Mouse (Mus musculus): ENCODE data around the gene Olfr1177-ps. TPM values are rescaled to one million over a fixed set of nuclear protein-coding genes. Genes with fewer than 3 reads are reported as not detected.

Olfr1177-ps gene
- not detected in 2 replicates for polyA plus RNA-seq (2012; ENCODE audit: insufficient read depth, insufficient read length, missing spikeins)

- TF ChIP-seq CTCF (IDR thresholded peaks at IDR 0.05; ENCODE audit: low read depth, low read length) (no peak), POLR2A (IDR thresholded peaks at IDR 0.05; ENCODE audit: borderline replicate concordance, low read depth, low read length) (no peak)
- no peak within 1 kb of the TSS for H3K4me3 ChIP-seq (ENCODE audit: insufficient read depth, low read length)
Observed at GRCm38 (mm10) chr2:88346392-88346791, at the start of gene Olfr1177-ps. TSS of gene Olfr1177-ps (minus strand) at chr2:88346492.

GRCm38 (mm10) chr2:88386762-88387161 lies 40.5 kb upstream of the Olfr1177-ps start, which contains the start of gene Olfr1178:
TSS of gene Olfr1178 (plus strand) at chr2:88387062.
- Histone ChIP-seq H3K4me3 (ENCODE audit: insufficient read depth, low read length) (no peak within 1 kb of the TSS), H3K4me1 (ENCODE audit: control insufficient read depth, insufficient read depth, low read length) (no peaks in the 10 kb centered on the region), H3K27ac (ENCODE audit: insufficient read depth, low read depth, low read length) (no peak within 1 kb of the TSS)
- TF ChIP-seq POLR2A (IDR thresholded peaks at IDR 0.05; ENCODE audit: borderline replicate concordance, low read depth, low read length) (no peak), CTCF (IDR thresholded peaks at IDR 0.05; ENCODE audit: low read depth, low read length) (no peak)

More at GRCm38 (mm10) chr2:88346392-88346791, at the start of gene Olfr1177-ps:
- H3K4me1 ChIP-seq (ENCODE audit: control insufficient read depth, insufficient read depth, low read length) = no peaks in the 10 kb centered on the region
- no peak within 1 kb of the TSS for H3K27ac ChIP-seq (ENCODE audit: insufficient read depth, low read depth, low read length)

GRCm38 (mm10) chr2:88356304-88356703 lies 10.0 kb upstream of the Olfr1177-ps start:
- Histone ChIP-seq H3K27ac (ENCODE audit: insufficient read depth, low read depth, low read length) (no peak overlapping the region), H3K4me3 (ENCODE audit: insufficient read depth, low read length) (no peak overlapping the region), H3K4me1 (ENCODE audit: control insufficient read depth, insufficient read depth, low read length) (no peaks in the 10 kb centered on the region)
- no peak for TF ChIP-seq CTCF (IDR thresholded peaks at IDR 0.05; ENCODE audit: low read depth, low read length)
- no peak for TF ChIP-seq POLR2A (IDR thresholded peaks at IDR 0.05; ENCODE audit: borderline replicate concordance, low read depth, low read length)

GRCm38 (mm10) chr2:88336421-88336820 lies 9.9 kb downstream of the Olfr1177-ps start, which contains the start of gene Olfr1176:
TSS of gene Olfr1176 (plus strand) at chr2:88336721.
- Histone ChIP-seq H3K4me3 (ENCODE audit: insufficient read depth, low read length) (no peak within 1 kb of the TSS), H3K27ac (ENCODE audit: insufficient read depth, low read depth, low read length) (no peak within 1 kb of the TSS), H3K4me1 (ENCODE audit: control insufficient read depth, insufficient read depth, low read length) (no peaks in the 10 kb centered on the region)
- no peak for TF ChIP-seq CTCF (IDR thresholded peaks at IDR 0.05; ENCODE audit: low read depth, low read length)
- TF ChIP-seq POLR2A (IDR thresholded peaks at IDR 0.05; ENCODE audit: borderline replicate concordance, low read depth, low read length) = no peak

GRCm38 (mm10) chr2:88327115-88327514 lies 19.2 kb downstream of the Olfr1177-ps start, which contains the start of gene Olfr1175-ps:
TSS of gene Olfr1175-ps (minus strand) at chr2:88327215.
- Histone ChIP-seq H3K4me3 (ENCODE audit: insufficient read depth, low read length) (no peak within 1 kb of the TSS), H3K27ac (ENCODE audit: insufficient read depth, low read depth, low read length) (no peak within 1 kb of the TSS), H3K4me1 (ENCODE audit: control insufficient read depth, insufficient read depth, low read length) (no peaks in the 10 kb centered on the region)
- no peak for TF ChIP-seq CTCF (IDR thresholded peaks at IDR 0.05; ENCODE audit: low read depth, low read length)
- no peak for TF ChIP-seq POLR2A (IDR thresholded peaks at IDR 0.05; ENCODE audit: borderline replicate concordance, low read depth, low read length)

GRCm38 (mm10) chr2:88315035-88315434 lies 31.3 kb downstream of the Olfr1177-ps start, which contains the start of gene Olfr1174-ps:
TSS of gene Olfr1174-ps (minus strand) at chr2:88315135.
- no peak for TF ChIP-seq CTCF (IDR thresholded peaks at IDR 0.05; ENCODE audit: low read depth, low read length)
- no peak for TF ChIP-seq POLR2A (IDR thresholded peaks at IDR 0.05; ENCODE audit: borderline replicate concordance, low read depth, low read length)
- Histone ChIP-seq H3K4me1 (ENCODE audit: control insufficient read depth, insufficient read depth, low read length) (no peaks in the 10 kb centered on the region), H3K27ac (ENCODE audit: insufficient read depth, low read depth, low read length) (no peak within 1 kb of the TSS), H3K4me3 (ENCODE audit: insufficient read depth, low read length) (no peak within 1 kb of the TSS)

Other genes starting within 250 kb of the Olfr1177-ps start
- not detected in 2 replicates for gene Olfr1166, start 218.2 kb downstream of the Olfr1177-ps start, polyA plus RNA-seq (2012; ENCODE audit: insufficient read depth, insufficient read length, missing spikeins)
- not detected in 2 replicates for gene Olfr1167, start 191.3 kb downstream of the Olfr1177-ps start, polyA plus RNA-seq (2012; ENCODE audit: insufficient read depth, insufficient read length, missing spikeins)
- not detected in 2 replicates for gene Olfr1168, start 164.6 kb downstream of the Olfr1177-ps start, polyA plus RNA-seq (2012; ENCODE audit: insufficient read depth, insufficient read length, missing spikeins)
- gene Olfr1170, start 118.2 kb downstream of the Olfr1177-ps start, polyA plus RNA-seq (2012; ENCODE audit: insufficient read depth, insufficient read length, missing spikeins) = not detected in 2 replicates
- gene Olfr1173, start 66.6 kb downstream of the Olfr1177-ps start, polyA plus RNA-seq (2012; ENCODE audit: insufficient read depth, insufficient read length, missing spikeins) = not detected in 2 replicates
- gene Olfr1174-ps, start 31.4 kb downstream of the Olfr1177-ps start, polyA plus RNA-seq (2012; ENCODE audit: insufficient read depth, insufficient read length, missing spikeins) = not detected in 2 replicates
- gene Olfr1175-ps, start 19.3 kb downstream of the Olfr1177-ps start, polyA plus RNA-seq (2012; ENCODE audit: insufficient read depth, insufficient read length, missing spikeins) = 0.15 TPM in 1 of 2 replicates, not detected in the other
- not detected in 2 replicates for gene Olfr1176, start 9.8 kb downstream of the Olfr1177-ps start, polyA plus RNA-seq (2012; ENCODE audit: insufficient read depth, insufficient read length, missing spikeins)
- gene Olfr1178, start 40.6 kb upstream of the Olfr1177-ps start, polyA plus RNA-seq (2012; ENCODE audit: insufficient read depth, insufficient read length, missing spikeins) = not detected in 2 replicates
- gene Olfr1179, start 60.0 kb upstream of the Olfr1177-ps start, polyA plus RNA-seq (2012; ENCODE audit: insufficient read depth, insufficient read length, missing spikeins) = not detected in 2 replicates
- gene Olfr1180, start 72.7 kb upstream of the Olfr1177-ps start, polyA plus RNA-seq (2012; ENCODE audit: insufficient read depth, insufficient read length, missing spikeins) = not detected in 2 replicates
- gene Olfr1181, start 79.7 kb upstream of the Olfr1177-ps start, polyA plus RNA-seq (2012; ENCODE audit: insufficient read depth, insufficient read length, missing spikeins) = not detected in 2 replicates
- gene Gm13757, start 102.6 kb upstream of the Olfr1177-ps start, polyA plus RNA-seq (2012; ENCODE audit: insufficient read depth, insufficient read length, missing spikeins) = not detected in 2 replicates
- 0.07 and 0.13 TPM in 2 replicates for gene Olfr1183, start 108.4 kb upstream of the Olfr1177-ps start, polyA plus RNA-seq (2012; ENCODE audit: insufficient read depth, insufficient read length, missing spikeins)
- gene Olfr1184, start 137.1 kb upstream of the Olfr1177-ps start, polyA plus RNA-seq (2012; ENCODE audit: insufficient read depth, insufficient read length, missing spikeins) = not detected in 2 replicates
- gene Olfr1185-ps1, start 146.8 kb upstream of the Olfr1177-ps start, polyA plus RNA-seq (2012; ENCODE audit: insufficient read depth, insufficient read length, missing spikeins) = not detected in 2 replicates
- gene Olfr1186, start 172.1 kb upstream of the Olfr1177-ps start, polyA plus RNA-seq (2012; ENCODE audit: insufficient read depth, insufficient read length, missing spikeins) = not detected in 2 replicates
- gene Olfr1188, start 210.4 kb upstream of the Olfr1177-ps start, polyA plus RNA-seq (2012; ENCODE audit: insufficient read depth, insufficient read length, missing spikeins) = not detected in 2 replicates
- not detected in 2 replicates for gene Olfr1189, start 240.0 kb upstream of the Olfr1177-ps start, polyA plus RNA-seq (2012; ENCODE audit: insufficient read depth, insufficient read length, missing spikeins)